Mouse (Mus musculus) gastrocnemius, postnatal 4 days (tissue): ENCODE results near the gene Dgkb. TPM values are rescaled to one million over a fixed set of nuclear protein-coding genes. Genes with fewer than 3 reads are reported as not detected.

Source experiments
- DNase-seq, 2 experiments: peaks; one replicate each; pipeline ENCODE4 v3.0.0; 2021 to 2022; ENCODE audit warnings: low spot score in 2 of 2, mixed read lengths in 2 of 2
- long read RNA-seq, 2 experiments: library from polyadenylated mRNA; stranded (forward); transcript quantifications; one replicate each; pipeline ENCODE4 v2.0.0; 2021
- total RNA-seq, 2 experiments: library from RNA; stranded (reverse); gene quantifications; 2 replicates each; pipeline ENCODE4 v1.2.3; 2021

Dgkb gene
- total RNA-seq: 1 to 10 TPM; 2.3 to 3.4 TPM
- long read RNA-seq, experiment 1, partial matches to known transcripts: 2 of 3 reads
- long read RNA-seq, experiment 1, other reads (novel, unspliced or antisense): 1 of 3 reads
- long read RNA-seq, experiment 2, full-length matches to known transcripts: 2 of 2 reads
- long read RNA-seq, experiment 2, partial matches to known transcripts: 0 of 2 reads
- long read RNA-seq, experiment 2, other reads (novel, unspliced or antisense): 0 of 2 reads

- no peak for DNase-seq
Measured at GRCm38 (mm10) chr12:37817426-37817825, at the start of gene Dgkb. TSS of gene Dgkb (plus strand) at chr12:37817726.

DNA sequence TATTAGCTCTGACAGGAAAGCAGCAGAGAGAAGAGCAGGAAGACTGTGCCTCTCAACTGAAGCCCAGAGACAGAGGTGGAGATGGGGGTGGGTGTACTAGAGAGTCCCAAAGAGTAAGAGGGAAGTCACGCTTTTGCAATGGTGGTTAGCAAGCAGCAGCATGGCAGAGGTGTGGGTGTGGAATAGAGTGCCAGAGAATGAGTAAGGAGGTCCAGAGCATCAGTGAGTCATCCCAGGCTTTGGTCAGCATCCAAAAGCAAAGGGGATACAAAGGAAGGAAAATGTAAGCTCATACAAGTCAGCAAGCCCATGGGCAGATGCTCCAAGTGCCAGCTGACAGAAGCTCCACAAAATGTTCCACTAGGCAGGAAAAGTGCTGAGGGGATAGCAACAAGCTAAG is 47.7 kb upstream of the Dgkb start:
- DNase-seq: no peak

- DNase-seq: peak in 1 of 2 experiments; percentile 44
Measured at GRCm38 (mm10) chr12:37773681-37774357, 43.7 kb upstream of the Dgkb start.

DNA sequence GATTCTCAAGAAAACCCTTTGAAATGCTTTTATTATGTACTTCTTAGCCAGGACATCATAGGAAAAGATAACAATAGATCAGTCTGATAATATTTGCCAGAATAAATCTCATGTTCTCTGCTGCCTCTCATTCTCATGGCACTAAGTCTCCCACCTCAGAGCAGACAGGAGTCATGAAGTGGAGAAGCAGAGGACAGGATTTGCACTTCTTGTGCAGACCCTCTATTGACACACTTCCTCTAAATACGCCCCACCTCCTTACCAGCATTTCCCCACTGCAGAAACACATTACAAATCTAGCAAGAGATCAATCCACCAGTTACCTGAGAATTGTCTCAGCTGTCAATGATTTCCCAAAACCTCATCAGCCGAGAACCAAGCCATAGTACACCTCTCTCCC is 42.9 kb upstream of the Dgkb start:
- DNase-seq: no peak

- DNase-seq: no peak
Measured at GRCm38 (mm10) chr12:37796265-37796928, 21.1 kb upstream of the Dgkb start.

GRCm38 (mm10) chr12:37814122-37814521 is 3.4 kb upstream of the Dgkb start:
- no peak for DNase-seq

DNA sequence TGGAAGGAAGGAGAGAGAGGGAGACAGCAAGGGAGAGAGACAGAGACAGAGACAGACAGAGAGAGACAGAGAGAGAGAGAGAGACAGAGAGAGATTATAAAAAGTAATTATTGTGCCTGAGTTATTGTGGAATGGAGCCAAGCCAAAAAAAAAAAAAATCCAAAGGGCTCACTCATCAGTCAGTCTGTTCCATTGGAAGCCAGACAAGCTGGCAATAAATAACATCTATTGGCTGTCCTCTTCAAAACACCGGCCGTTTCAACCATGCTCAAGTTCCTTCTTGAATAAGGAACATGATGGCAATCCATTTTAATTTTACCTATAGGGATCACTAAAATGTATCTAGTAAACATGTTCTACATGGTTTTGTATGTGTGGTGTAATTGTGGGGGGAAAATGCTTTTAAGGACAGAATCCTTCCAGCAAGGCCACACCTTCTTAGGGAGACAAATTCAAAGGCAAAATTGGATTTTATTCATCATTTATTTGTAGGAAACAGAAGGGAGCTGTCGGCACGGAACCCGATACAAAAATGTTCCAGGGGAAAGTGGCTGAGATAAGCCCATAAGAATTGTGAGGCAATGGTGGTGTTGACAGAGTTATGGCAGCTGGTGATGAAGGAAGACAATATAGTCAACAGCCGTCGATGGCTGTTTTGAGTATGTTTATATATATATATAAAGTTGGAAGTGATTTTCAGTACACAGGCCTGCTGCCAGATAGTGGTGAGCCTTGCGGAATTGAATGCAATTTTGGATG is 3.7 kb downstream of the Dgkb start:
- DNase-seq: no peak

- DNase-seq: peak; percentile 15 to 29
Measured at GRCm38 (mm10) chr12:37880042-37881017, 62.8 kb downstream of the Dgkb start.

GRCm38 (mm10) chr12:37881376-37881775 is 63.9 kb downstream of the Dgkb start:
- no peak for DNase-seq

DNA sequence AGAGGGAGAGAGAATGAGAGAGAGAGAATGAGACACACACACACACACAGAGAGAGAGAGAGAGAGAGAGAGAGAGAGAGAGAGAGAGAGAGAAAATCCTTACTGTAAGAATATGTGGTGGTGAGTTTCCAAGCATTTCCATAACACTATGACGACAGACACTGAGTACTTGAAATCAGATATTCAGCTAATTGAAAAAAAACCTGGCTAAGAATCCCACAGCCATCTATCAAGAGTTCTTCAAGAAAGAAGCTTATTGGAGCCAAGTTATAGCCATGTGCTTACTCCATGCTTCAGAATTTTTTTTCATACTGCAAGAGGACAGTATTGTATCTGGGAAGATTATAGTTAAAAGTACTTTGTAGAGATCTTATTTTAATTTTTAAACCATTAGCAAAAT is 65.3 kb downstream of the Dgkb start:
- no peak for DNase-seq

DNA sequence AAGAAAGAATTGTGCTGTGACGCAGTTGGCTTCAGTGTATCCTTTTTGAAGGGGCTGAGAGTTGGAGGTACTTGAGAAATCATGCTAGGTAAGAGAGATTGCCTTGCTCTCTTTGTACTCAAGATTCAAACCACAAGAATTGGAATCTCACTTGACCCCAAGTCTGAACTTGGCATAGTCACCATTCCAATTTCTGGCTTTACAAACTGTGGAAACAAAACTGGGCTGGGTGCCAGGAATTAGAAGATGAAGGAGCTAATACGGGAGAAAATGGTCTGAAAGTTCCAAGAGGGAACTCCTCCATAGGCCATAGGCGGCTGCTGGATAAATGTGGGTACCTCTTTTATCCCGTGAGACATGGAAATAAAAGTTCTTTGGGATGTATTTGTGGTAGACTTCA is 66.3 kb downstream of the Dgkb start:
- no peak for DNase-seq

DNA sequence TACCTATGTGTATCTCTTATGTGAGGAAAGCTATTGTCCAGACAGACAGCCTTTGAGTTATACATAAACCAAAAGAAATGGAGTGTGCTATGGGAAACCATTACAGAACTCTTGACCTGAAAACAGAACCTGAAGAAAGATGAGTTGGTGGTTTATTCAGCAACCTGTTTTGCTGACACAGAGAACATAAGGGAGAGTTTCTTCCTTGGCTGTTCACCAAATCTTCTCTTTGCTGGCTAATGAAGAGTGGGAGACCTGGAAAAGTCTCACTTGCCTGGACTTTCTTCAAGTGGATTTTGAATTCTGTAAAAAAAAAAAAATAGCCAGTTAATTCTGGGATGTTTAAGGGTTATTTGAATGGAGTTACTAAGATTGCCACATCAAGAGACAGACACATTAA is 71.1 kb downstream of the Dgkb start:
- no peak for DNase-seq

- no peak for DNase-seq
Measured at GRCm38 (mm10) chr12:37889431-37889830, 71.9 kb downstream of the Dgkb start.

DNA sequence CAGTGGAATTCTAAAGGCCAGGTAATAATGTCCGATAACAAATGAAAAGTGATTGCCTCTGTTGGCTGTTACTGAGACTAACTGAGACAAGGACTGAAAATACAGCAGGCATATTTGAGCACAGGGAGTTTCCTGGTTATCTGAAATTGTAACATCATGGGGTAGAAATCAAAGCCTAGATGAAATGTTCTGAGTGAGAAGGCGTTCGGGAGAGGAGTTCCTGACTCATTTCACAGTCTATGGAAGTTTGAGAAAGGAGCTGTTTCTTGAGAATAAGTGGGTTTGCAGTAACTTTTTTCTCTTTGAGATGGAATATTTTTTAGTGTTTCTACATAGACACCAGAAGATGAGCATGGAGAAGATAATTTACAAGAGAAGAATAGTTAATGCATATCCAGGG is 73.8 kb downstream of the Dgkb start:
- no peak for DNase-seq

DNA sequence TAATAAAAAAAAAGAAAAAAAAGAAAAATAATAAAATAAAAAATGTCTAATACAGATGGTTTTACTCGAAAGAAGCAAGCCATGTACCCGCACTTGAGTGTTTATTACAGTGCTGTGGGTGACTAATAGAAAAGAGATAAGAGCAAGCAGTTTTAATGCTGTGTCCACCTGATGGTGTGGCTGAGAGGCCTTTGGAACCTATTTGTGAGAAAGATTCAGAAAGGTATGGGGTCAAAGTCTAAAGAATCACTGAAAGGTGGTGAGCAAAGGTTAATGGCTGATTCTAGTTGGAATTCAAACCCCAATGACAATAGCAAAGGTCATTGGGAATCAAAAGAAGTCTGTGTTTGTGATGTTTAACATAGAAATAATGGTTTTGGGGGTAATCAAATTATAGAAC is 124.6 kb downstream of the Dgkb start:
- no peak for DNase-seq

DNA sequence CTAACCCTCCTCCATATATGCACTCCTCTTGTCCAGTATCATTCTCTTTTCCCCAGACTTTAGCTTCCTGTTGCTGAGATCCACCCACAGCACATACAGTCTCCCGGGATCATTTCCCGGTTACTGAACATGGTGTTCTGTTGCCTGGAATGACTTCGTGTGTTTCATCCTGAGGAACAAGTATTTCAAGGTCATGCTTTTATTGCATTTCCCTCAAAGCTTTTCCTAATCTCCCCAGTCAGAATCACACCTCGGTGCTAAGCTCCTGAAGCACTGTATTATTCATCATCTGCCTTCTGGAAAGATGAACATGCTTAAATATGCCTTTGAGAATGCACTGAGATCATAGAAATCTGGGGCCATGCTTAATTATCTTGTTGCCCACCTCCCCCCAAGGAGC is 138.7 kb downstream of the Dgkb start:
- no peak for DNase-seq

DNA sequence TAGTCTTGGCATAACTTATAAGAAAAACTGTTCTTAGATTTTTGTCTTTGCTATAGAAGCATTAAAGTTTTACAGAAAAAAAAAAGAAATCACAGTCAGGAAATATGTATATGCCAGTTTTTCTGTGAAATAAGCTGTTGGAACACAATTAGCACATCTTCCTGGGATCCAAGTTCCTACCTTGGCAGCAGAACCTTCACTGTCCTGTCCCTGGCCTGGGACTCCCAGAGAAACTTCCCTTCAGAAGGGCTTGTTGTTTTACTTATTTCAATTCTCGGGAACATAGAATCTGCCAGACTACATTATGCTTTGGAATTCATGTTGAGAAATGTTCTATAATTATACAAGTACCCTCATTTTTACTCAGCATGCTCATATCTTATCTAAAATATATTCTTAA is 154.0 kb downstream of the Dgkb start:
- no peak for DNase-seq

GRCm38 (mm10) chr12:37978498-37979187 is 161.1 kb downstream of the Dgkb start:
- DNase-seq: no peak

DNA sequence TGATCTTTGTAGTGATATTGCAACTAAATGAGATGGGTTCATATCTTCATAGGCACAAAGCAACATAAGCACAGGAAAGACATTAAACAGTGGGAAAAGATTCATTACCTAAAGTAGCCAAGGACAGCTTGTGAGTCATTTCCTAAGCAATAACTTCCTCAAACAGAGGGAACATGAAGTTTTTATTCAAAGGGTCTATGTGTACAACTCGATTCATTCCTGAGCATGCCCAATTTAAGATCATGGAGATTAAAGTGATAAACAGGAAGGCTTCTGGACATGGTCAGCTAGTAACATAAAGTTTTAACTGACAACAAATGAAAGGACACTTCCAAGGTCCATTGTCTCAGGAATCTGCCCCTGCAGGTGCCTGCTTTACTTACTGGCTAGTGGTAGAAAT is 167.8 kb downstream of the Dgkb start:
- DNase-seq: no peak

- no peak for DNase-seq
Measured at GRCm38 (mm10) chr12:37988066-37988591, 170.6 kb downstream of the Dgkb start.
